Mouse (Mus musculus) CH12.LX (cell line): ENCODE results near the gene Kif22. TPM values are rescaled to one million over a fixed set of nuclear protein-coding genes. Genes with fewer than 3 reads are reported as not detected.
A peak's percentile ranks its signal among the peaks of the same experiment; 100 is the strongest.

Source experiments
- DNase-seq: peaks from one replicate; pipeline ENCODE4 v3.0.0-alpha.2; 2013; ENCODE audit errors: extremely low read depth
- H3K27ac ChIP-seq: 2 replicates; pipeline ENCODE4 v1.5.1; 2012; ENCODE audit warnings: low read depth, mild to moderate bottlenecking, control low read depth, moderate library complexity; ENCODE audit not compliant: insufficient read depth
- H3K27me3 ChIP-seq: replicated peaks from 2 replicates; pipeline ENCODE3; 2012; ENCODE audit warnings: inconsistent platforms
- H3K36me3 ChIP-seq, 2 experiments: replicated peaks in 1 of 2; 2 replicates each; pipeline versions ENCODE3 to v1.6.1; 2012; ENCODE audit warnings: inconsistent platforms in 1 of 2, low read length in 1 of 2, mild to moderate bottlenecking in 1 of 2, mixed read lengths in 1 of 2, moderate library complexity in 1 of 2; ENCODE audit not compliant: control insufficient read depth in 1 of 2, insufficient read depth in 1 of 2
- H3K4me1 ChIP-seq, 2 experiments: 2 replicates each; pipeline ENCODE4 v1.6.1; 2012; ENCODE audit warnings: inconsistent platforms in 1 of 2, moderate library complexity in 1 of 2; ENCODE audit not compliant: insufficient read depth in 2 of 2, control insufficient read depth in 1 of 2
- H3K4me2 ChIP-seq: 2 replicates; pipeline ENCODE4 v1.6.1; 2012; ENCODE audit warnings: low read depth, mild to moderate bottlenecking, control low read depth; ENCODE audit not compliant: poor library complexity, insufficient read depth, severe bottlenecking
- H3K4me3 ChIP-seq, 3 experiments: fragments of 150-350 bp in 1 of 3; sonication (generic) in 1 of 3; replicated peaks in 1 of 3; 2 replicates each; pipeline versions ENCODE3 to v1.5.1; 2011 to 2012; ENCODE audit warnings: low read depth in 2 of 3, low read length in 2 of 3, mild to moderate bottlenecking in 2 of 3, moderate library complexity in 2 of 3, control low read depth in 1 of 3, improper control_type of control experiment in 1 of 3, inconsistent platforms in 1 of 3, mixed read lengths in 1 of 3; ENCODE audit not compliant: poor library complexity in 1 of 3
- H3K79me2 ChIP-seq: replicated peaks from 2 replicates; pipeline ENCODE4 v1.6.1; 2012; ENCODE audit warnings: mild to moderate bottlenecking, moderate library complexity; ENCODE audit not compliant: control insufficient read depth, poor library complexity, insufficient read depth, severe bottlenecking; ENCODE audit errors: extremely low read depth
- H3K9ac ChIP-seq: 2 replicates; pipeline ENCODE4 v1.6.1; 2012; ENCODE audit warnings: low read depth, mild to moderate bottlenecking, control low read depth, moderate library complexity; ENCODE audit not compliant: insufficient read depth
- H3K9me3 ChIP-seq: replicated peaks from 2 replicates; pipeline ENCODE3; 2012; ENCODE audit warnings: low read length, inconsistent platforms, mixed read lengths
- BHLHE40 ChIP-seq: IDR thresholded peaks from 2 replicates; pipeline ENCODE4 v1.6.1; 2011; ENCODE audit warnings: mild to moderate bottlenecking, low read depth, low read length, improper control_type of control experiment
- CHD1 ChIP-seq: IDR thresholded peaks from 2 replicates; pipeline ENCODE4 v1.6.1; 2012; ENCODE audit warnings: low read depth, low read length, improper control_type of control experiment, inconsistent platforms
- CHD2 ChIP-seq: IDR thresholded peaks from 2 replicates; pipeline ENCODE4 v1.6.1; 2011; ENCODE audit warnings: low read length, improper control_type of control experiment
- CTCF ChIP-seq, 2 experiments: IDR thresholded peaks in 1 of 2; conservative IDR thresholded peaks in 1 of 2; 2 replicates each; pipeline ENCODE4 v1.5.1; 2011 to 2012; ENCODE audit warnings: low read depth in 2 of 2, low read length in 2 of 2, improper control_type of control experiment in 1 of 2, inconsistent platforms in 1 of 2, mild to moderate bottlenecking in 1 of 2, moderate library complexity in 1 of 2
- E2F4 ChIP-seq: IDR thresholded peaks from 2 replicates; pipeline ENCODE4 v1.6.1; 2011; ENCODE audit warnings: low read depth, low read length, improper control_type of control experiment; ENCODE audit not compliant: insufficient replicate concordance
- ELF1 ChIP-seq: IDR thresholded peaks from 2 replicates; pipeline ENCODE4 v1.6.1; 2014; ENCODE audit warnings: low read depth, mild to moderate bottlenecking, inconsistent platforms, low read length, improper control_type of control experiment
- EP300 ChIP-seq: IDR thresholded peaks from 2 replicates; pipeline ENCODE4 v1.6.1; 2011; ENCODE audit warnings: low read length, improper control_type of control experiment
- ETS1 ChIP-seq: conservative IDR thresholded peaks from 2 replicates; pipeline ENCODE4 v1.6.1; 2012; ENCODE audit warnings: low read depth, mild to moderate bottlenecking, inconsistent platforms, low read length, improper control_type of control experiment, moderate library complexity
- GABPA ChIP-seq: IDR thresholded peaks from 2 replicates; pipeline ENCODE4 v1.6.1; 2012; ENCODE audit warnings: low read depth, low read length, improper control_type of control experiment, inconsistent platforms; ENCODE audit not compliant: insufficient replicate concordance
- HCFC1 ChIP-seq: IDR thresholded peaks from 2 replicates; pipeline ENCODE4 v1.6.1; 2012; ENCODE audit warnings: low read depth, mild to moderate bottlenecking, inconsistent platforms, low read length, improper control_type of control experiment
- IRF4 ChIP-seq: IDR thresholded peaks from 2 replicates; pipeline ENCODE4 v1.6.1; 2014; ENCODE audit warnings: low read depth, mild to moderate bottlenecking, inconsistent platforms, low read length, improper control_type of control experiment
- JUN ChIP-seq: IDR thresholded peaks from 2 replicates; pipeline ENCODE4 v1.6.1; 2011; ENCODE audit warnings: low read depth, mild to moderate bottlenecking, low read length, improper control_type of control experiment, moderate library complexity; ENCODE audit not compliant: insufficient read depth
- JUND ChIP-seq: conservative IDR thresholded peaks from 2 replicates; pipeline ENCODE4 v1.6.1; 2011; ENCODE audit warnings: low read depth, low read length, improper control_type of control experiment
- KAT2A ChIP-seq: IDR thresholded peaks from 2 replicates; pipeline ENCODE4 v1.6.1; 2012; ENCODE audit warnings: low read length, improper control_type of control experiment, inconsistent platforms; ENCODE audit not compliant: insufficient replicate concordance
- MAFK ChIP-seq: IDR thresholded peaks from 2 replicates; pipeline ENCODE4 v1.6.1; 2011; ENCODE audit warnings: low read length, improper control_type of control experiment; ENCODE audit not compliant: insufficient replicate concordance
- MAX ChIP-seq: IDR thresholded peaks from 2 replicates; pipeline ENCODE4 v1.6.1; 2011; ENCODE audit warnings: low read length, improper control_type of control experiment
- MAZ ChIP-seq: IDR thresholded peaks from 2 replicates; pipeline ENCODE4 v1.6.1; 2012; ENCODE audit warnings: low read depth, mild to moderate bottlenecking, inconsistent platforms, low read length, improper control_type of control experiment, moderate library complexity
- MEF2A ChIP-seq: IDR thresholded peaks from 2 replicates; pipeline ENCODE4 v1.6.1; 2014; ENCODE audit warnings: low read depth, mild to moderate bottlenecking, inconsistent platforms, low read length, improper control_type of control experiment, borderline replicate concordance
- MXI1 ChIP-seq: IDR thresholded peaks from 2 replicates; pipeline ENCODE4 v1.6.1; 2011; ENCODE audit warnings: mild to moderate bottlenecking, low read depth, low read length, improper control_type of control experiment
- MYC ChIP-seq: IDR thresholded peaks from 2 replicates; pipeline ENCODE4 v1.6.1; 2011; ENCODE audit warnings: low read depth, mild to moderate bottlenecking, improper control_type of control experiment, low read length
- NELFE ChIP-seq: IDR thresholded peaks from 2 replicates; pipeline ENCODE4 v1.6.1; 2011; ENCODE audit warnings: low read depth, low read length, improper control_type of control experiment
- NRF1 ChIP-seq: IDR thresholded peaks from 2 replicates; pipeline ENCODE4 v1.6.1; 2014; ENCODE audit warnings: low read depth, mild to moderate bottlenecking, inconsistent platforms, low read length, improper control_type of control experiment, moderate library complexity
- PAX5 ChIP-seq: IDR thresholded peaks from 2 replicates; pipeline ENCODE4 v1.6.1; 2012; ENCODE audit warnings: low read length, inconsistent platforms, mixed read lengths
- POLR2A ChIP-seq: IDR thresholded peaks from 2 replicates; pipeline ENCODE4 v1.6.1; 2011; ENCODE audit warnings: low read depth, mild to moderate bottlenecking, improper control_type of control experiment, low read length
- POLR2AphosphoS2 ChIP-seq: IDR thresholded peaks from 2 replicates; pipeline ENCODE4 v1.6.1; 2011; ENCODE audit warnings: low read depth, low read length, improper control_type of control experiment
- RAD21 ChIP-seq: IDR thresholded peaks from 2 replicates; pipeline ENCODE4 v1.6.1; 2011; ENCODE audit warnings: low read depth, mild to moderate bottlenecking, low read length, improper control_type of control experiment, moderate library complexity
- SIN3A ChIP-seq: IDR thresholded peaks from 2 replicates; pipeline ENCODE4 v1.6.1; 2012; ENCODE audit warnings: low read length, improper control_type of control experiment, inconsistent platforms
- SMC3 ChIP-seq: IDR thresholded peaks from 2 replicates; pipeline ENCODE4 v1.6.1; 2011; ENCODE audit warnings: low read depth, low read length, improper control_type of control experiment
- TBP ChIP-seq: conservative IDR thresholded peaks from 2 replicates; pipeline ENCODE4 v1.6.1; 2011; ENCODE audit warnings: low read depth, low read length, improper control_type of control experiment
- TCF12 ChIP-seq: IDR thresholded peaks from 2 replicates; pipeline ENCODE4 v1.6.1; 2014; ENCODE audit warnings: low read depth, mild to moderate bottlenecking, inconsistent platforms, low read length, improper control_type of control experiment
- UBTF ChIP-seq: IDR thresholded peaks from 2 replicates; pipeline ENCODE4 v1.6.1; 2012; ENCODE audit warnings: low read depth, mild to moderate bottlenecking, inconsistent platforms, low read length, improper control_type of control experiment, moderate library complexity
- USF1 ChIP-seq: IDR thresholded peaks from 2 replicates; pipeline ENCODE4 v1.6.1; 2014; ENCODE audit warnings: low read depth, mild to moderate bottlenecking, inconsistent platforms, low read length, improper control_type of control experiment
- USF2 ChIP-seq: conservative IDR thresholded peaks from 2 replicates; pipeline ENCODE4 v1.6.1; 2011; ENCODE audit warnings: low read depth, low read length, improper control_type of control experiment
- ZC3H11A ChIP-seq: IDR thresholded peaks from 2 replicates; pipeline ENCODE4 v1.6.1; 2012; ENCODE audit warnings: low read depth, mild to moderate bottlenecking, inconsistent platforms, low read length, improper control_type of control experiment
- ZKSCAN1 ChIP-seq: IDR thresholded peaks from 2 replicates; pipeline ENCODE4 v1.6.1; 2012; ENCODE audit warnings: low read depth, inconsistent platforms, low read length, improper control_type of control experiment, borderline replicate concordance
- ZMIZ1 ChIP-seq: IDR thresholded peaks from 2 replicates; pipeline ENCODE4 v1.6.1; 2012; ENCODE audit warnings: low read depth, mild to moderate bottlenecking, inconsistent platforms, low read length, improper control_type of control experiment
- ZNF384 ChIP-seq: IDR thresholded peaks from 2 replicates; pipeline ENCODE4 v1.6.1; 2012; ENCODE audit warnings: low read depth, low read length, improper control_type of control experiment, inconsistent platforms
- dilution Hi-C: fragments of 300-500 bp; cut with MboI; formaldehyde crosslinking; loops from 2 replicates; pipeline ENCODE4 v1.14.3; 2020; ENCODE audit warnings: low sequenced_read_pairs; ENCODE audit not compliant: extremely low pct_unique_long_range_greater_than_20kb, extremely low pct_ligation_motif_present
- in situ Hi-C: fragments of 300-500 bp; cut with MboI; formaldehyde crosslinking; loops from 3 replicates; pipeline ENCODE4 v1.14.3; 2019; ENCODE audit warnings: low sequenced_read_pairs, low pct_ligation_motif_present, low pct_unique_long_range_greater_than_20kb, mixed read lengths
- polyA plus RNA-seq: library from polyadenylated mRNA; unstranded; fragments of >175 nt; gene quantifications from 2 replicates; pipeline ENCODE4 v1.2.1, GENCODE M21; 2012; ENCODE audit warnings: low read depth; ENCODE audit not compliant: insufficient read length
- total RNA-seq, 2 experiments: library from RNA; depleted of rRNA; stranded (reverse); fragments of 300-350 nt in 1 of 2; fragments of >200 nt in 1 of 2; gene quantifications; 2 replicates each; pipeline ENCODE4 v1.2.3; 2012 to 2014

Gene Kif22
- total and polyA plus RNA-seq, 3 experiments, result 54.2 to 86.2 (median 58.1) TPM

DNA sequence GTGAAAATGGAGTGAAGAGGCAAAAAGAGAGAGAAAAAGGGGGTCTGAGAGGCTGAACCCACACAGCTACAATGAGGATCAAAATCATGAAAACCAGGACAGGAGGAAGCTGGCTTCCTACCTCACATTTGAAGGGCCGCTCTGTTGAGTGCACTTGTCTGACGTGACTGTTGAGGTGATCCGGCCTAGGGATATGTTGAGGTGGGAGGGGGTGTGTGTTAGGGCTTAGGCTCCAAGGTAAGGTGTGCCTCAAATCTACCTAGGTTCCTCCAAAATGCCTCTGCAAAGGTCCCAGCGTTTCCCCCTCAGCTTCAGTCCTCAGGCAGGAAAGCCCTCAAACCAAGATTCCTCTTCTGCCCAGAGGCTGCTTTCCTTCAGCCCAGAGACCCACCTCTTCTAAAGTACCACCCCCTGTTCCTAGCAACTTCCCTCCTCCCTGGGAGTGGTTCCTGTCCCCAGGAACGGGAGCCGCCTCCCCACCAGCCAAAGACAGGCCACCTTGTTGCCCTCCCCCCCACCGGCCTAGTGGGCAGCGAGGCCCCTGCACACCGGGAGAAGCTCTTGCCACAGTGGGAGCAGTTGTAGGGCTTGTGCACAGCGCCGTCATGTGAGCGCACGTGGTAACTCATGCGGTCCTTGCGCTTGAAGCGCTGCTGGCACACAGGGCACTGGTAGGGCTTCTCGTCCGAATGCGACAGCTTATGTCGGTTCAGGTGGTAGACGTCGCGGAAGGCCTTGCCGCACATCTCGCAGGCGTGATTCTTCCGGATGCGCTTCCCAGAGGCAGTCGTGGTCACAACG, 17.3 kb downstream of the Kif22 start:
- peak; percentile 78 for DNase-seq
- Histone ChIP-seq H3K79me2 (peaks cover 22% of the 10 kb centered on the region), H3K4me2 (peak overlapping the region; percentile 66), H3K36me3 (peaks cover 30 to 68% of the 10 kb centered on the region in 2 experiments), H3K27me3 (no peaks in the 10 kb centered on the region), H3K4me1 (peaks cover 17 to 49% of the 10 kb centered on the region in 2 experiments), H3K27ac (peak overlapping the region; percentile 57), H3K9ac (peak overlapping the region; percentile 99), H3K4me3 (peak overlapping the region; percentile 67 to 78 (median 76)), H3K9me3 (no peaks in the 10 kb centered on the region)
- dilution Hi-C loops, result no loop called here
- TF ChIP-seq ZKSCAN1 (no peak), ELF1 (no peak), KAT2A (no peak), USF2 (peak; percentile 23; the same call in 1 of the 2 replicates), EP300 (no peak), SMC3 (peak; percentile 53), ETS1 (0 out of 2 replicates have a peak, but pooled peaks have one; percentile 24), MXI1 (peak; percentile 96), PAX5 (no peak), TBP (no peak), CHD1 (0 out of 2 replicates have a peak, but pooled peaks have one; percentile 48), ZC3H11A (no peak), MAZ (0 out of 2 replicates have a peak, but pooled peaks have one; percentile 54), USF1 (peak; percentile 48), TCF12 (peak; percentile 42), MAX (peak; percentile 98), POLR2A (peak; percentile 54; the same call in 1 of the 2 replicates), MAFK (no peak), ZNF384 (no peak), CHD2 (peak; percentile 65), BHLHE40 (peak; percentile 91), ZMIZ1 (no peak; the same call in 1 of the 2 replicates), UBTF (no peak), JUN (no peak), NELFE (0 out of 2 replicates have a peak, but pooled peaks have one; percentile 37), GABPA (no peak), HCFC1 (peak; percentile 31), MYC (peak; percentile 95), POLR2AphosphoS2 (no peak), MEF2A (no peak), SIN3A (peak; percentile 67), E2F4 (no peak), JUND (no peak), CTCF (conservative IDR thresholded peaks at IDR 0.05 in 1 of 2, IDR thresholded peaks at IDR 0.05 in 1 of 2; ENCODE audit: low read depth in 2 of 2, low read length in 2 of 2) (peak in 1 of 2 experiments; percentile 70; a peak in 2 of 4 replicates), RAD21 (peak; percentile 59), IRF4 (peak; percentile 52; the same call in 1 of the 2 replicates), NRF1 (peak; percentile 43; the same call in 1 of the 2 replicates)
- in situ Hi-C loops, result loop anchor here (5.0 kb wide), 1 partner anchor 138 kb away; no protein-coding TSS in a partner anchor
